Comparison of ENCODE assay signal across 17 mouse cellular contexts in genomic region chr1:132099775-132100174, GRCm38 (mm10). TPM values are rescaled to one million over a fixed set of nuclear protein-coding genes. Genes with fewer than 3 reads are reported as not detected.
"Had no signal": no experiment of that assay in that cellular context is flagged by ENCODE, and none has a peak within 500 bp of the region (broad histone marks: within the 10 kb centered on the region; RNA-seq: fewer than 3 reads in every experiment).

No protein-coding gene starts in this region.

- ATAC-seq: liver, postnatal 0 days had no signal

- H3K9me3 ChIP-seq: kidney, embryonic 15.5 days; liver, embryonic 13.5 days; lung, embryonic 15.5 days; stomach, embryonic 15.5 days had no signal

- H3K4me1 ChIP-seq: lung, embryonic 15.5 days; neural tube, embryonic 12.5 days; stomach, embryonic 15.5 days had no signal

- H3K36me3 ChIP-seq: kidney, embryonic 15.5 days; limb, embryonic 12.5 days; liver, embryonic 13.5 days; lung, embryonic 15.5 days; neural tube, embryonic 12.5 days; stomach, embryonic 15.5 days had no signal

- H3K27ac ChIP-seq: kidney, embryonic 15.5 days; limb, embryonic 12.5 days; liver, embryonic 13.5 days; lung, embryonic 15.5 days; macrophage; neural tube, embryonic 12.5 days; stomach, embryonic 15.5 days had no signal

- H3K4me3 ChIP-seq: kidney, embryonic 15.5 days; limb, embryonic 12.5 days; liver, embryonic 13.5 days; lung, embryonic 15.5 days; neural tube, embryonic 12.5 days; stomach, embryonic 15.5 days had no signal

- H3K9ac ChIP-seq: kidney, embryonic 15.5 days; limb, embryonic 12.5 days; liver, embryonic 13.5 days; liver, postnatal 0 days; lung, embryonic 15.5 days; neural tube, embryonic 12.5 days; stomach, embryonic 15.5 days had no signal

- H3K27me3 ChIP-seq: kidney, embryonic 15.5 days; limb, embryonic 12.5 days; liver, embryonic 13.5 days; lung, embryonic 15.5 days; neural tube, embryonic 12.5 days; stomach, embryonic 15.5 days had no signal

- H3K4me2 ChIP-seq: kidney, embryonic 15.5 days; limb, embryonic 12.5 days; liver, embryonic 13.5 days; lung, embryonic 15.5 days; neural tube, embryonic 12.5 days; stomach, embryonic 15.5 days had no signal

- DNase-seq: kidney, postnatal 14 days; liver; liver, embryonic 13.5 days; liver, postnatal 0 days; lung, postnatal 14 days; midbrain, embryonic 14.5 days; retina, postnatal 1 day; thymus, adult 2 months; thymus, postnatal 25 days had no signal

RNA-seq across cellular contexts. Expression of gene Cdk18, which starts 39.7 kb away (rescaled TPM):
- total RNA-seq: monocyte, adult 5-6 weeks; neutrophil, adult 5-6 weeks had no signal
